17 mouse cellular contexts compared by ENCODE assay signal in the genomic region with DNA sequence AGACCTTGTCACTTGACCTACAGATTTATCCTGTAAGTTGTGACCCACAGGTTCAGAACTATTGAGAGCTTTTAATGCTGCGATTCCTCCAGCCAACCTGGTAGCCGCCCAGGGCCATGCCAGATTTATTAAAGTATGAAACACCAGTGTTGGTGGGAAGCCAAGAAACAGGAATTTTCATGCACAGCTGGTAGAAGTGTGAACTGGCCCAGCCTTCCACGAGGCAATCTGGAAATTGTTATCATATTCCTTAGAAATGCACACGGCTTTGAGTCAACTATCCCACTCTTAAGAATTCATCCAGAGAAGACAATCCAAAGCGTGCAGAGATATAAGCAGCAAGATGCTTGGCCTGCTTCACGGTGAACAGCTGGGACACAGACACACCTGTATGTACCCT.
"Had no signal": no experiment of that assay in that cellular context is flagged by ENCODE, and none has a peak within 500 bp of the region (broad histone marks: within the 10 kb centered on the region; RNA-seq: fewer than 3 reads in every experiment).

No protein-coding gene starts in this region.

- H3K36me3 ChIP-seq: liver, embryonic 13.5 days; midbrain, embryonic 15.5 days; neural tube, embryonic 13.5 days had no signal

- ATAC-seq: liver, postnatal 0 days; lung, postnatal 0 days; midbrain, embryonic 15.5 days had no signal

- DNase-seq: kidney, adult 9 months; kidney, postnatal 36 days; liver; liver, embryonic 13.5 days; liver, postnatal 0 days; retina, postnatal 1 day; right cerebral cortex, postnatal 4 days; spleen, adult 18-20 months; thymus, adult 18-20 months; thymus, postnatal 14 days had no signal

- H3K4me2 ChIP-seq: liver, embryonic 13.5 days; midbrain, embryonic 11.5 days; midbrain, embryonic 15.5 days; neural tube, embryonic 13.5 days had no signal

- H3K27ac ChIP-seq: kidney, postnatal 0 days; liver, embryonic 13.5 days; macrophage; midbrain, embryonic 15.5 days; neural tube, embryonic 13.5 days had no signal

- H3K9ac ChIP-seq: liver, embryonic 13.5 days; liver, postnatal 0 days; midbrain, embryonic 15.5 days; neural tube, embryonic 13.5 days had no signal

- H3K4me1 ChIP-seq: liver, embryonic 13.5 days; megakaryocyte, embryonic 14.5 days; midbrain, embryonic 15.5 days; neural tube, embryonic 13.5 days had no signal

- H3K4me3 ChIP-seq: liver, embryonic 13.5 days; megakaryocyte, embryonic 14.5 days; midbrain, embryonic 15.5 days; neural tube, embryonic 13.5 days had no signal

- H3K9me3 ChIP-seq: liver, embryonic 13.5 days; midbrain, embryonic 15.5 days; neural tube, embryonic 13.5 days had no signal

- H3K27me3 ChIP-seq: liver, embryonic 13.5 days; megakaryocyte, embryonic 14.5 days; midbrain, embryonic 15.5 days had no signal
